Mouse (Mus musculus): ENCODE measurements around the gene Tnfrsf21. TPM values are rescaled to one million over a fixed set of nuclear protein-coding genes. Genes with fewer than 3 reads are reported as not detected.

Gene Tnfrsf21
- polyA plus RNA-seq, 1 experiment = 17.7 TPM

- no peak overlapping the region for H3K27ac ChIP-seq (ENCODE audit: insufficient read depth, low read depth, low read length)
- no peak overlapping the region for H3K4me3 ChIP-seq (ENCODE audit: insufficient read depth, low read length)
- no peaks in the 10 kb centered on the region for H3K4me1 ChIP-seq (ENCODE audit: control insufficient read depth, insufficient read depth, low read length)
- TF ChIP-seq POLR2A (IDR thresholded peaks at IDR 0.05; ENCODE audit: borderline replicate concordance, low read depth, low read length) (no peak), CTCF (IDR thresholded peaks at IDR 0.05; ENCODE audit: low read depth, low read length) (no peak)
Measured at GRCm38 (mm10) chr17:43116748-43117147, 100.4 kb downstream of the Tnfrsf21 start.

GRCm38 (mm10) chr17:43119446-43119845, 103.1 kb downstream of the Tnfrsf21 start:
- H3K27ac ChIP-seq (ENCODE audit: insufficient read depth, low read depth, low read length) = no peak overlapping the region
- H3K4me1 ChIP-seq (ENCODE audit: control insufficient read depth, insufficient read depth, low read length) = no peaks in the 10 kb centered on the region
- no peak overlapping the region for H3K4me3 ChIP-seq (ENCODE audit: insufficient read depth, low read length)
- TF ChIP-seq CTCF (IDR thresholded peaks at IDR 0.05; ENCODE audit: low read depth, low read length) (no peak), POLR2A (IDR thresholded peaks at IDR 0.05; ENCODE audit: borderline replicate concordance, low read depth, low read length) (no peak)

- Histone ChIP-seq H3K4me3 (ENCODE audit: insufficient read depth, low read length) (no peak overlapping the region), H3K4me1 (ENCODE audit: control insufficient read depth, insufficient read depth, low read length) (no peaks in the 10 kb centered on the region), H3K27ac (ENCODE audit: insufficient read depth, low read depth, low read length) (no peak overlapping the region)
- TF ChIP-seq CTCF (IDR thresholded peaks at IDR 0.05; ENCODE audit: low read depth, low read length) (no peak), POLR2A (IDR thresholded peaks at IDR 0.05; ENCODE audit: borderline replicate concordance, low read depth, low read length) (no peak)
Measured at GRCm38 (mm10) chr17:43121096-43121495, 104.7 kb downstream of the Tnfrsf21 start.

GRCm38 (mm10) chr17:43128305-43128704, 112.0 kb downstream of the Tnfrsf21 start:
- H3K4me3 ChIP-seq (ENCODE audit: insufficient read depth, low read length) = no peak overlapping the region
- no peak for TF ChIP-seq POLR2A (IDR thresholded peaks at IDR 0.05; ENCODE audit: borderline replicate concordance, low read depth, low read length)
- TF ChIP-seq CTCF (IDR thresholded peaks at IDR 0.05; ENCODE audit: low read depth, low read length) = no peak
- H3K4me1 ChIP-seq (ENCODE audit: control insufficient read depth, insufficient read depth, low read length) = no peaks in the 10 kb centered on the region; the same call in 1 of the 2 replicates
- no peak overlapping the region for H3K27ac ChIP-seq (ENCODE audit: insufficient read depth, low read depth, low read length)

GRCm38 (mm10) chr17:43128908-43129533, 112.7 kb downstream of the Tnfrsf21 start:
- no peak overlapping the region for H3K27ac ChIP-seq (ENCODE audit: insufficient read depth, low read depth, low read length)
- no peaks in the 10 kb centered on the region; the same call in 1 of the 2 replicates for H3K4me1 ChIP-seq (ENCODE audit: control insufficient read depth, insufficient read depth, low read length)
- H3K4me3 ChIP-seq (ENCODE audit: insufficient read depth, low read length) = no peak overlapping the region
- TF ChIP-seq CTCF (IDR thresholded peaks at IDR 0.05; ENCODE audit: low read depth, low read length) (no peak), POLR2A (IDR thresholded peaks at IDR 0.05; ENCODE audit: borderline replicate concordance, low read depth, low read length) (no peak)

- no peak overlapping the region for H3K4me3 ChIP-seq (ENCODE audit: insufficient read depth, low read length)
- no peak overlapping the region for H3K27ac ChIP-seq (ENCODE audit: insufficient read depth, low read depth, low read length)
- no peak for TF ChIP-seq CTCF (IDR thresholded peaks at IDR 0.05; ENCODE audit: low read depth, low read length)
- TF ChIP-seq POLR2A (IDR thresholded peaks at IDR 0.05; ENCODE audit: borderline replicate concordance, low read depth, low read length) = no peak
- no peaks in the 10 kb centered on the region; the same call in 1 of the 2 replicates for H3K4me1 ChIP-seq (ENCODE audit: control insufficient read depth, insufficient read depth, low read length)
Measured at GRCm38 (mm10) chr17:43130115-43130869, 113.9 kb downstream of the Tnfrsf21 start.

GRCm38 (mm10) chr17:43130870-43131264, 114.5 kb downstream of the Tnfrsf21 start:
- H3K27ac ChIP-seq (ENCODE audit: insufficient read depth, low read depth, low read length) = no peak overlapping the region
- TF ChIP-seq POLR2A (IDR thresholded peaks at IDR 0.05; ENCODE audit: borderline replicate concordance, low read depth, low read length) (no peak), CTCF (IDR thresholded peaks at IDR 0.05; ENCODE audit: low read depth, low read length) (no peak)
- no peaks in the 10 kb centered on the region; the same call in 1 of the 2 replicates for H3K4me1 ChIP-seq (ENCODE audit: control insufficient read depth, insufficient read depth, low read length)

GRCm38 (mm10) chr17:43132477-43132876, 116.1 kb downstream of the Tnfrsf21 start:
- H3K4me3 ChIP-seq (ENCODE audit: insufficient read depth, low read length) = no peak overlapping the region
- no peak for TF ChIP-seq CTCF (IDR thresholded peaks at IDR 0.05; ENCODE audit: low read depth, low read length)
- no peak for TF ChIP-seq POLR2A (IDR thresholded peaks at IDR 0.05; ENCODE audit: borderline replicate concordance, low read depth, low read length)
- peaks cover 8% of the 10 kb centered on the region for H3K4me1 ChIP-seq (ENCODE audit: control insufficient read depth, insufficient read depth, low read length)
- H3K27ac ChIP-seq (ENCODE audit: insufficient read depth, low read depth, low read length) = no peak overlapping the region

More at GRCm38 (mm10) chr17:43130870-43131264, 114.5 kb downstream of the Tnfrsf21 start:
- no peak overlapping the region for H3K4me3 ChIP-seq (ENCODE audit: insufficient read depth, low read length)

GRCm38 (mm10) chr17:43133106-43133505, 116.8 kb downstream of the Tnfrsf21 start:
- no peak overlapping the region for H3K4me3 ChIP-seq (ENCODE audit: insufficient read depth, low read length)
- TF ChIP-seq CTCF (IDR thresholded peaks at IDR 0.05; ENCODE audit: low read depth, low read length) (no peak), POLR2A (IDR thresholded peaks at IDR 0.05; ENCODE audit: borderline replicate concordance, low read depth, low read length) (no peak)
- H3K4me1 ChIP-seq (ENCODE audit: control insufficient read depth, insufficient read depth, low read length) = peaks cover 9% of the 10 kb centered on the region
- H3K27ac ChIP-seq (ENCODE audit: insufficient read depth, low read depth, low read length) = no peak overlapping the region

- TF ChIP-seq CTCF (IDR thresholded peaks at IDR 0.05; ENCODE audit: low read depth, low read length) (no peak), POLR2A (IDR thresholded peaks at IDR 0.05; ENCODE audit: borderline replicate concordance, low read depth, low read length) (no peak)
- H3K4me3 ChIP-seq (ENCODE audit: insufficient read depth, low read length) = no peak overlapping the region
- peaks cover 19% of the 10 kb centered on the region for H3K4me1 ChIP-seq (ENCODE audit: control insufficient read depth, insufficient read depth, low read length)
- H3K27ac ChIP-seq (ENCODE audit: insufficient read depth, low read depth, low read length) = no peak overlapping the region
Measured at GRCm38 (mm10) chr17:43134991-43135390, 118.6 kb downstream of the Tnfrsf21 start.

Measured in bone marrow macrophage, adult 2 months (primary cell).